Mouse (Mus musculus): ENCODE results near the gene Clpb.

DNA sequence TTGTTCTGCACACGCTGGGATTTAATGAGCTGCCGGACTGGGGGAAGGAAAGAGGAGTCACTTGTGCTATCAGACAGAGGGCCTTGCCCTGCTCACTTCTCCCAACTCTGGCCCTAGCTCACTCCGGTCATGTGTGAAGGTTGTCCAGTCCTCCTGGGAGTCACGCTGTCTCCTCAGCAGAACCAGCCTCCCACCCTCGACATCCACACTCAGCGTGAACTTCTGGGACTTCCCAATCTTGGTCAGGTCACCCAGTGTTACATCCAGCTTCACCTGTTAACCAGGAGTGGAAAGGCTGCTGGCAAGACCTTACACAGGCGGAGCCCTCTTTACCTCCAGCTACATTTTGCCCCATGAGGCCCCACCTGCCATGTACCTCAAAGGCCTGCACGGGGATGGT, 168.0 kb downstream of the Clpb start:
- no peak for TF ChIP-seq CTCF (IDR thresholded peaks at IDR 0.05; ENCODE audit: control insufficient read depth, insufficient read depth, low read length)
- no peak for TF ChIP-seq POLR2A (IDR thresholded peaks at IDR 0.05; ENCODE audit: borderline replicate concordance, control insufficient read depth, low read depth, low read length)

Measured in bone marrow, adult 2 months (tissue).